Mouse (Mus musculus) myocyte (in vitro differentiated cells): ENCODE data around the gene Chpf2. TPM values are rescaled to one million over a fixed set of nuclear protein-coding genes. Genes with fewer than 3 reads are reported as not detected.

Experiments
- H3K27me3 ChIP-seq: one replicate; pipeline ENCODE4 v1.6.1; 2011; ENCODE audit not compliant: control insufficient read depth, insufficient read depth, insufficient read length
- H3K36me3 ChIP-seq: one replicate; pipeline ENCODE4 v1.6.1; 2011; ENCODE audit not compliant: control insufficient read depth, insufficient read depth
- H3K4me2 ChIP-seq: one replicate; pipeline ENCODE4 v1.6.1; 2011; ENCODE audit warnings: low read depth, control low read depth
- H3K4me3 ChIP-seq: one replicate; pipeline ENCODE4 v1.5.1; 2011; ENCODE audit warnings: mild to moderate bottlenecking, control low read depth, moderate library complexity
- H3K79me2 ChIP-seq: one replicate; pipeline ENCODE4 v1.6.1; 2011; ENCODE audit not compliant: control insufficient read depth, insufficient read depth
- H3ac ChIP-seq: one replicate; pipeline ENCODE4 v1.6.1; 2011; ENCODE audit not compliant: control insufficient read depth, insufficient read length
- CEBPB ChIP-seq: IDR thresholded peaks from 2 replicates; pipeline ENCODE4 v1.6.1; 2011; ENCODE audit warnings: mild to moderate bottlenecking, moderate library complexity; ENCODE audit not compliant: poor library complexity, insufficient read depth, severe bottlenecking
- E2F4 ChIP-seq: IDR thresholded peaks from one replicate; pipeline ENCODE4 v1.6.1; 2011; ENCODE audit warnings: mild to moderate bottlenecking, control low read depth, moderate library complexity; ENCODE audit not compliant: insufficient read depth
- MAX ChIP-seq: IDR thresholded peaks from one replicate; pipeline ENCODE4 v1.6.1; 2011; ENCODE audit warnings: low read depth, mild to moderate bottlenecking, control low read depth
- MYOD1 ChIP-seq, 3 experiments: IDR thresholded peaks; one replicate each; pipeline ENCODE4 v1.6.1; 2011; ENCODE audit warnings: control low read depth in 2 of 3, low read depth in 2 of 3, mild to moderate bottlenecking in 2 of 3, moderate library complexity in 1 of 3; ENCODE audit not compliant: insufficient read length in 2 of 3, control insufficient read depth in 1 of 3
- MYOG ChIP-seq, 3 experiments: IDR thresholded peaks; one replicate each; pipeline ENCODE4 v1.6.1; 2011; ENCODE audit warnings: control low read depth in 2 of 3, low read depth in 2 of 3, mild to moderate bottlenecking in 2 of 3; ENCODE audit not compliant: insufficient read length in 2 of 3, control insufficient read depth in 1 of 3, insufficient read depth in 1 of 3
- POLR2A ChIP-seq: IDR thresholded peaks from one replicate; pipeline ENCODE4 v1.6.1; 2011; ENCODE audit warnings: low read depth, mild to moderate bottlenecking, control low read depth, moderate library complexity; ENCODE audit not compliant: insufficient read length
- POLR2AphosphoS2 ChIP-seq: IDR thresholded peaks from one replicate; pipeline ENCODE4 v1.6.1; 2011; ENCODE audit warnings: low read depth, control low read depth; ENCODE audit not compliant: insufficient read length
- REST ChIP-seq: IDR thresholded peaks from one replicate; pipeline ENCODE4 v1.6.1; 2011; ENCODE audit warnings: mild to moderate bottlenecking, control low read depth, moderate library complexity; ENCODE audit not compliant: insufficient read depth, insufficient read length
- SRF ChIP-seq: IDR thresholded peaks from one replicate; pipeline ENCODE4 v1.6.1; 2011; ENCODE audit warnings: low read depth; ENCODE audit not compliant: control insufficient read depth, insufficient read length
- TCF12 ChIP-seq: IDR thresholded peaks from one replicate; pipeline ENCODE4 v1.6.1; 2011; ENCODE audit warnings: mild to moderate bottlenecking, control low read depth; ENCODE audit not compliant: poor library complexity, insufficient read depth, severe bottlenecking
- TCF3 ChIP-seq: IDR thresholded peaks from one replicate; pipeline ENCODE4 v1.6.1; 2011; ENCODE audit warnings: low read depth, control low read depth; ENCODE audit not compliant: insufficient read length
- USF1 ChIP-seq: IDR thresholded peaks from one replicate; pipeline ENCODE4 v1.6.1; 2011; ENCODE audit warnings: low read depth, mild to moderate bottlenecking, control low read depth, moderate library complexity
- polyA plus RNA-seq: library from polyadenylated mRNA; unstranded; fragments of >200 nt; fragmentation: generic; extraction: Trizol; gene quantifications from one replicate; pipeline ENCODE4 v1.2.1, GENCODE M21; 2012; ENCODE audit warnings: missing spikeins

Chpf2 gene
- polyA plus RNA-seq, 1 experiment, result 39.5 TPM

DNA sequence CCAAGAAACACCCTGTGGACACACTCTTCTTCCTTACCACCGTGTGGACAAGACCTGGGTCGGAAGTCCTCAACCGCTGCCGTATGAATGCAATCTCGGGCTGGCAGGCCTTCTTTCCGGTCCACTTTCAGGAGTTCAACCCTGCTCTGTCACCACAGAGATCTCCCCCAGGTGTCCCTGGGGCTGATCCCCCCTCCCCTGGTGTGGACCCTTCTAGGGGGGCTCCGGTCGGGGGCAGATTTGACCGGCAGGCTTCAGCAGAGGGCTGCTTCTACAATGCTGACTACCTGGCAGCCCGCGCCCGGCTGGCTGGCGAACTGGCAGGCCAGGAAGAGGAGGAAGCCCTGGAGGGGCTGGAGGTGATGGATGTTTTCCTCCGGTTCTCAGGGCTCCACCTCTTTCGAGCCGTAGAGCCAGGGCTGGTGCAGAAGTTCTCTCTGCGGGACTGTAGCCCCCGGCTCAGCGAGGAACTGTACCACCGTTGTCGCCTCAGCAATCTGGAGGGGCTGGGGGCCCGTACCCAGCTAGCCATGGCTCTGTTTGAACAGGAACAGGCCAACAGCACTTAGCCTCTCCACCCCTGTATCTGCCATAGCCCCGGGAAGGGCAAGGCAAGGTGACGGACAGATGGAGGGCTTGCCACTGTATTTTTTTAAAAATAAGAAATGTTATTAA is 5.4 kb downstream of the Chpf2 start:
- peaks cover 18% of the 10 kb centered on the region for H3K79me2 ChIP-seq
- peaks cover 4% of the 10 kb centered on the region for H3K36me3 ChIP-seq
- no peak overlapping the region for H3K4me3 ChIP-seq
- no peaks in the 10 kb centered on the region for H3K27me3 ChIP-seq
- peak overlapping the region; percentile 84 for H3K4me2 ChIP-seq
- no peak overlapping the region for H3ac ChIP-seq
- TF ChIP-seq POLR2AphosphoS2 (peak; percentile 55), TCF12 (no peak)

- TF ChIP-seq POLR2AphosphoS2, result peak; percentile 26
- no peak for TF ChIP-seq TCF3
- no peak overlapping the region for H3ac ChIP-seq
- H3K36me3 ChIP-seq, result peaks cover 4% of the 10 kb centered on the region
- H3K4me2 ChIP-seq, result no peak overlapping the region
- H3K27me3 ChIP-seq, result no peaks in the 10 kb centered on the region
- no peak overlapping the region for H3K4me3 ChIP-seq
- peaks cover 11% of the 10 kb centered on the region for H3K79me2 ChIP-seq
Observed at GRCm38 (mm10) chr5:24592471-24593160, 6.1 kb downstream of the Chpf2 start.

DNA sequence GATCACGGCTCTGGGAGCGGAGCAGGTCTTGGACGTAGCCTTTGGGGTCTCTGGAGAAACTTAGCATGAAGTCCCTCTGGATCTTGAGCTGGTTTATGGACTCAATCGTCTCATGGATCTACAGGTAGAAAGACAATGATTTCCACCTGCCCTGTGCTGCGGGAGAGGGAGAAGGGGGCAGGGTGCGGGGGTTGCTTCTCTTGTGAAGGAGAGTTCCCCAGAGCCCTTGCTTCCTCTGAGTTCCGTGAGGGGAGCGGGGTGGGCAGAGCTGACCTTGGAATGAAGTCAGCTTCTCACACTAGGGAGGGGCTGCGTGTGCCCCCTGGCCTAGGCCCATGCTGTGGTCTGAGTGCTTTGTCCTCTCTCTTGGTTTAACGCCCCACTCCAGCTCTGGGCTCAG is 6.7 kb downstream of the Chpf2 start:
- Histone ChIP-seq H3K36me3 (peaks cover 4% of the 10 kb centered on the region), H3K4me3 (no peak overlapping the region), H3K27me3 (no peaks in the 10 kb centered on the region), H3K79me2 (peaks cover 5% of the 10 kb centered on the region), H3K4me2 (no peak overlapping the region), H3ac (no peak overlapping the region)
- no peak for TF ChIP-seq USF1
- TF ChIP-seq MAX, result no peak
- TF ChIP-seq REST, result no peak
- no peak for TF ChIP-seq TCF3
- no peak for TF ChIP-seq CEBPB

- Histone ChIP-seq H3ac (no peak overlapping the region), H3K36me3 (peaks cover 4% of the 10 kb centered on the region), H3K27me3 (no peaks in the 10 kb centered on the region), H3K4me3 (no peak overlapping the region), H3K79me2 (peaks cover 1% of the 10 kb centered on the region), H3K4me2 (no peak overlapping the region)
- no peak for TF ChIP-seq TCF3
- TF ChIP-seq E2F4, result no peak
- TF ChIP-seq POLR2AphosphoS2, result no peak
- no peak for TF ChIP-seq POLR2A
Observed at GRCm38 (mm10) chr5:24593928-24594327, 7.4 kb downstream of the Chpf2 start.

DNA sequence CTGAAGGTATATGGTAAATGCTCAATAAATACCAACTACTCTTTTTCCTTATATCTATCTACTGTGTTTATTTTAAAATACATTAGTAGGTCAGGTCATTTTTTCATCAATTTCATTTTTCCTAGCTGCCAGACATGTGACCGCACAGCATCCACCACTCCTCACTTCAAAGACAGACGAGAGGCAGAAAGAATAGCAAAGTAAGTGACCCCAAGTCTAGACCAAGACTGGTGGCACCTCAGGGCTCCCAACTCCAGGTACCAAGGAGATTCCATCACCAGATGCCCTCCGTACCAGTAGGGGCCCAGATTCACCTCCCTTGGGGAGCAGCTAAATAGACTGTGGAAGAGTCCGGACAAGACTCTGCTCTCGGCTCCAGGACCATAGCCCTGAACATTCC is 7.8 kb downstream of the Chpf2 start:
- peaks cover 4% of the 10 kb centered on the region for H3K36me3 ChIP-seq

DNA sequence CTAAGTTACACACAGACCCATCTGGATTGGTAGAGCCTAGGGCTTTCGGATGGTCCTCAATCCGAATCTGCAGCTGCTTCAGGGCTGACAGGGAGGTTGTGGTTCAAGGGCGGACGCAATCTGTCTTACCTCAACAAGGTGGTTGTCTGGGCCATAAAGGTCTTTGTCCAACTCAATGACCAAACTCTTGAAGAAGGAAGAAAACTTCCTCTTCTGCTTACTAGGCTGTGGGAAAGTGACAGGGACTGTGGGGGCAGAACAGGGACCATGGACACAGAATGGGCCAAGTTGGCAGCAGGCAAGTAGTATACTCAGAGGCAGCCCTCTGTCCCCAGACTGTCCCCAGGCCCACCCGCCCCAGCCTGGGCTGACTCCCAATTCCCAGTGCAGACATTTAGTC is 8.7 kb downstream of the Chpf2 start:
- peaks cover 10% of the 10 kb centered on the region for H3K79me2 ChIP-seq
- H3K4me2 ChIP-seq, result no peak overlapping the region
- no peak overlapping the region for H3K4me3 ChIP-seq
- no peaks in the 10 kb centered on the region for H3K27me3 ChIP-seq
- H3K36me3 ChIP-seq, result peaks cover 4% of the 10 kb centered on the region
- TF ChIP-seq REST (no peak), TCF12 (no peak), E2F4 (no peak), POLR2A (no peak), MAX (no peak)
- H3ac ChIP-seq, result no peak overlapping the region

More for the DNA sequence above, 7.8 kb downstream of the Chpf2 start:
- Histone ChIP-seq H3K4me3 (no peak overlapping the region), H3K4me2 (no peak overlapping the region), H3K27me3 (no peaks in the 10 kb centered on the region), H3K79me2 (peaks cover 6% of the 10 kb centered on the region), H3ac (no peak overlapping the region)
- TF ChIP-seq USF1, result no peak
- TF ChIP-seq MAX, result no peak
- no peak for TF ChIP-seq POLR2A
- TF ChIP-seq TCF12, result no peak
- no peak for TF ChIP-seq MYOD1 (IDR thresholded peaks at IDR 0.05; ENCODE audit: control insufficient read depth in 1 of 3, insufficient read length in 2 of 3, low read depth in 2 of 3)
- no peak for TF ChIP-seq E2F4
- no peak for TF ChIP-seq TCF3
- no peak for TF ChIP-seq SRF
- TF ChIP-seq REST, result no peak
- no peak for TF ChIP-seq MYOG (IDR thresholded peaks at IDR 0.05; ENCODE audit: control insufficient read depth in 1 of 3, insufficient read depth in 1 of 3, insufficient read length in 2 of 3, low read depth in 2 of 3)
- TF ChIP-seq POLR2AphosphoS2, result no peak
